Mouse (Mus musculus) G1E (cell line): ENCODE measurements around the gene Cda. TPM values are rescaled to one million over a fixed set of nuclear protein-coding genes. Genes with fewer than 3 reads are reported as not detected.

Experiments
- ATAC-seq: 2 replicates; pipeline ENCODE4 v1.8.0; 2016; ENCODE audit warnings: mild to moderate bottlenecking; ENCODE audit not compliant: insufficient number of reproducible peaks, poor library complexity, low FRiP score, severe bottlenecking; ENCODE audit errors: extremely low read depth
- DNase-seq: peaks from one replicate; pipeline ENCODE4 v3.0.0; 2012; ENCODE audit warnings: low spot score
- H3K27me3 ChIP-seq: 2 replicates; pipeline ENCODE4 v1.6.1; 2012; ENCODE audit warnings: mild to moderate bottlenecking, low read length, inconsistent platforms; ENCODE audit not compliant: insufficient read depth
- H3K36me3 ChIP-seq: replicated peaks from 2 replicates; pipeline ENCODE3; 2012; ENCODE audit warnings: mild to moderate bottlenecking, inconsistent platforms
- H3K4me1 ChIP-seq: 2 replicates; pipeline ENCODE4 v1.6.1; 2012; ENCODE audit warnings: low read depth, low read length, inconsistent platforms, mixed read lengths; ENCODE audit not compliant: insufficient read depth
- H3K4me3 ChIP-seq: 2 replicates; pipeline ENCODE4 v1.5.1; 2012; ENCODE audit warnings: low read depth, mild to moderate bottlenecking, inconsistent platforms, low read length, moderate library complexity, mixed read lengths
- H3K9me3 ChIP-seq: replicated peaks from 2 replicates; pipeline ENCODE4 v1.6.1; 2012; ENCODE audit warnings: inconsistent platforms
- CTCF ChIP-seq: IDR thresholded peaks from 2 replicates; pipeline ENCODE4 v1.5.1; 2012; ENCODE audit warnings: low read depth, low read length, inconsistent platforms, mixed read lengths
- GATA1 ChIP-seq: IDR thresholded peaks from 2 replicates; pipeline ENCODE4 v1.6.1; 2012; ENCODE audit warnings: borderline replicate concordance, low read length, inconsistent platforms, mixed read lengths
- GATA2 ChIP-seq: IDR thresholded peaks from 2 replicates; pipeline ENCODE4 v1.6.1; 2012; ENCODE audit warnings: low read depth, low read length, inconsistent platforms, borderline replicate concordance
- POLR2AphosphoS5 ChIP-seq: IDR thresholded peaks from 2 replicates; pipeline ENCODE4 v1.6.1; 2012; ENCODE audit warnings: low read depth, low read length, inconsistent platforms; ENCODE audit not compliant: insufficient replicate concordance
- TAL1 ChIP-seq: conservative IDR thresholded peaks from 2 replicates; pipeline ENCODE4 v1.6.1; 2012; ENCODE audit warnings: low read depth, low read length, inconsistent platforms, mixed read lengths
- polyA plus RNA-seq: library from polyadenylated mRNA; stranded (reverse); fragments of >175 nt; gene quantifications from 2 replicates; pipeline ENCODE4 v1.2.3, GENCODE M21; 2012
- total RNA-seq, 2 experiments: library from RNA; stranded (forward) in 1 of 2; stranded (reverse) in 1 of 2; fragments of 200-1000 nt in 1 of 2; fragments of >200 nt in 1 of 2; fragmentation: Nextera tagmentation in 1 of 2; gene quantifications; 2 replicates each; pipeline ENCODE4 v1.2.3; 2014 to 2017

Cda gene
- total RNA-seq (2014; fragmentation: Nextera tagmentation) (not detected in 2 replicates), total RNA-seq (2017) (not detected in 2 replicates), polyA plus RNA-seq (not detected in 2 replicates)

DNA sequence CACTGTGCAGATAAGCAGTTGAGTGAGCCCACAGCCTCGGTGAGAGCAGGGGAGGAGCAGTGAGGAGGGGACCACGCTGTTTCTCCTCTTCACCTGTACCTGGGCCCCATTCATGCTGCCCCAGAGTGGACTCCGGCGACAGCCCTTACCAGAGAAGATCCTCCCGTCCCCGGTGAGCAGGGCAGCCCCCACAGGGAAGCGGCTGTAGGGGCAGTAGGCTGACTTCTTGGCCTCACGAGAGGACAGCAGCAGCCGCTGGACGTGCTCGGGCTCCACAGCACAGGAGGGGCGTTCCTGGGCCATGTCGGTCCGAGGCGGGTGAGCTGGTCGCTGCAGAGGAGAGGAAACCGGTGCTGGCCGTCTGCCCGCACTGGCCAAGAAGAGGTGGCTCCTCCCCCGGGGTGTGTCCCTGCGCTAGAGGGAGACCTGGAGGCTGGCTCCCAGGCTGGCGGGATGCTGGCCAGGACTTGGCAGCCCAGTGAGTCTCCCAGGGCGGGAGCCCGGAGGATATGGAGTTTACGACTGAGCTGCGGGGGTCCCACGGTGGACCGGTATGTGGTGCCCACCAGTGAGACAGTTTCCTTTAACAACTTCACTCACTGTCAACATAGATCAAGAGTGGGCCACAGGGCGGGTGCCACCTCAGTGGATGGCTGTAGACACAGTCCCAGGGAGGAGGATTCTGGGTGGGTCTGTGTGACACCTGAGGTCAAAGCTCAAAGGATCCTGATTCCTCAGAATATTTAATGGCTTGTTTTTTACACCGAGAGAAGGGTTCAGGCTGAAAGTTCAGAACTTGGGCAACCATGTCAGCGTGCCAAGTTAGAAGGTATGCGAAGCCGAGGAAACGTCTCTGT is at the start of gene Cda:
TSS of gene Cda (minus strand) at position 352 of the 857 bp plus-strand sequence.
- TF ChIP-seq POLR2AphosphoS5 (no peak), GATA1 (no peak), GATA2 (no peak), TAL1 (no peak), CTCF (no peak)
- DNase-seq (no peak), ATAC-seq (no peak)
- H3K27me3 ChIP-seq, result peaks cover 8% of the 10 kb centered on the region; the same call in 1 of the 2 replicates
- no peaks in the 10 kb centered on the region; the same call in 1 of the 2 replicates for H3K4me1 ChIP-seq
- H3K36me3 ChIP-seq, result no peaks in the 10 kb centered on the region
- H3K9me3 ChIP-seq, result no peaks in the 10 kb centered on the region
- no peak within 1 kb of the TSS for H3K4me3 ChIP-seq

DNA sequence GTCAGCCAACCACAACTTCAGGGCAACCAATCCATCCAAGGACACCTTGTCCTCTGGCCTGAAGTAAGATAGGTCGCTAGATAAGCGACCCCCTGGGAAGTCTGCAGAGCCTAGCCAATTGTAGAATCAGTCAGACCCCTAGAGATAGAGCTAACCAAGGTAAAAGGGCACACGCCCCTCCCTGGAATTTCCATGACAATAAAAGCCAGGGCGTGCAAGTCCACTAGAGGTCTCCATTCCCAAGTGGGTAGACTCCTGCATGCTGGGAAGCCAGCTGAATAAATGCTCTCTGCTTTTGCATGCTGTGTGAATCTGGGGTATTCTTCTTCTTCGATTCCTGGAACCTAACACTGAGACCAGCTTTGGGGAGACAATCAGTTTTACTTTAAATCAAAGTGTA is 48.6 kb upstream of the Cda start:
- ATAC-seq, result no peak
- Histone ChIP-seq H3K4me3 (no peak overlapping the region), H3K36me3 (no peaks in the 10 kb centered on the region), H3K27me3 (no peaks in the 10 kb centered on the region; the same call in 1 of the 2 replicates), H3K4me1 (no peaks in the 10 kb centered on the region), H3K9me3 (no peaks in the 10 kb centered on the region)
- TF ChIP-seq GATA2, result no peak
- TF ChIP-seq TAL1, result no peak
- TF ChIP-seq GATA1, result no peak
- TF ChIP-seq CTCF, result no peak
- TF ChIP-seq POLR2AphosphoS5, result no peak
- no peak for DNase-seq

DNA sequence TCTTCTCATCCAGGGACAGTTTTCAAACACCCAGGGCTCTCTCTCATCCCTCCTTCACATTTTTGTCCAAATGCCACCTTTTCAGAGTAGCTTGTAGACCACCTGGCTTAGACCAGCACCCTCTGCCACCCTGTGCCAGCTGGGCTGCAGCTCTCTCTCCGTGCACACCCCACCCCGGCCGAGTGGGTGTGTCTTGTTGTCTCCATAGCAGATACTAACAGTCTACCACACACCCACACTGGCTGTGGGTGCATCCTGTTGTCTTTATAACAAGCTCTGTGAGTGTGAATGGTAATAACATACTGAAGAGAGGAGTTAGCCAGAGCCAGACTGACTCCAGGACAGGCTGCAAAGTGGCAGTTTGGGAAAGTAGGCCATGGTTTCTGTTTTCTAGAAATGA is 48.2 kb upstream of the Cda start:
- no peaks in the 10 kb centered on the region for H3K4me1 ChIP-seq
- no peak for ATAC-seq
- H3K36me3 ChIP-seq, result no peaks in the 10 kb centered on the region
- TF ChIP-seq CTCF (no peak), POLR2AphosphoS5 (no peak), GATA2 (no peak), TAL1 (no peak)
- DNase-seq, result no peak
- no peak overlapping the region for H3K4me3 ChIP-seq
- H3K27me3 ChIP-seq, result peaks cover 3% of the 10 kb centered on the region; the same call in 1 of the 2 replicates
- H3K9me3 ChIP-seq, result no peaks in the 10 kb centered on the region

DNA sequence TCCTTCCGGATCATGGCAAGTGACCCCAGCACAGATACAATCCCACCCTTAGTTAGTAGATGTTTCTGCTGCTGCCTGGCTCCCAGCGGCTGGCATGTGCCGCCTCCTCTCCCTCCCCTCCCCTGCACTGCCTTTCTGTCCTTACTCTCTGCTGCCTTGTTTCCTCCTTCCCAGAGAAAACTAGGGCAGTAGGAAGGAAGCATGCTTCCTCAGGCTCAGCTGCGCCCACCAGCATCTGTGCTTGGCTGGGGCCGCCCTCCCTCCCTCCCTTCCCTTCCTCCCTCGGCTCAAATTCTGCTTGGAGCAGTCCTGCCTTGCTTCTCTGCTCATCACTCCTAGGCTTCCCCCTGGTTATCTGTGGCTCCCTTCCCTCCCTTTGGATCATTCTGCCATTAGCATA is 46.9 kb upstream of the Cda start:
- no peaks in the 10 kb centered on the region for H3K9me3 ChIP-seq
- no peaks in the 10 kb centered on the region for H3K36me3 ChIP-seq
- no peaks in the 10 kb centered on the region for H3K4me1 ChIP-seq
- no peak overlapping the region for H3K4me3 ChIP-seq
- H3K27me3 ChIP-seq, result peaks cover 5% of the 10 kb centered on the region; the same call in 1 of the 2 replicates
- DNase-seq (no peak), ATAC-seq (no peak)
- no peak for TF ChIP-seq CTCF

DNA sequence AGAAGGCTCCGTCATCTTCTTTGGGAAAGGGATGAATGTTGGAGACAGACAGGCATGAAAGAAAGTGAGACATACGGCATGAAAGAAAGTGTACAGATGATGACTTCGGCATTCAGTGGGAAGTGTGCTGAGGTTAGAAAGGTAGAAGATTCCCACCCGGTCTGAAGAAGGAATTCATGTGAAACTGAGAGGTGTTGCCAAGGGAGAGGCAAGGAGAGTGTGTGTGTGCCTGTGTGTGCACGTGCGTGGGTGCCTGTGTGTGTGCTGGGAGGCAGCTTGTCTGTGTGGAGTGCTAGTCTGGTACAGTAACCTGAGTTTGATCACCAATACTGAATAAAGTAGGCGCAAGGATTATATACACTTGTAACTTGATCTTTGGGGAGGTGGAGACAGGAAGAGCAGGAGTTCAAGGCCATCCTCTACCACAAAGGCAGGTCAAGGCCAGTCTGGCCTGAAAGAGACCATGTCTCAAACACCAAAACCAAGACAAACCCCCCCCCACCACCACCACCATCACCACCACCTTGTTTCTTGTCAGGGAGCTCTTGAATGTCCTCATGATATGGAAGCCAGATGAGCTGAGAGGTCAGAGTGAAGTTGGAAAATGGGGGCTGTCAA is 43.8 kb upstream of the Cda start:
- no peak for TF ChIP-seq POLR2AphosphoS5
- TF ChIP-seq GATA1, result no peak
- TF ChIP-seq TAL1, result no peak
- DNase-seq, result no peak
- Histone ChIP-seq H3K4me1 (no peaks in the 10 kb centered on the region), H3K27me3 (peaks cover 5% of the 10 kb centered on the region; the same call in 1 of the 2 replicates), H3K36me3 (no peaks in the 10 kb centered on the region), H3K9me3 (no peaks in the 10 kb centered on the region), H3K4me3 (no peak overlapping the region)
- no peak for ATAC-seq

DNA sequence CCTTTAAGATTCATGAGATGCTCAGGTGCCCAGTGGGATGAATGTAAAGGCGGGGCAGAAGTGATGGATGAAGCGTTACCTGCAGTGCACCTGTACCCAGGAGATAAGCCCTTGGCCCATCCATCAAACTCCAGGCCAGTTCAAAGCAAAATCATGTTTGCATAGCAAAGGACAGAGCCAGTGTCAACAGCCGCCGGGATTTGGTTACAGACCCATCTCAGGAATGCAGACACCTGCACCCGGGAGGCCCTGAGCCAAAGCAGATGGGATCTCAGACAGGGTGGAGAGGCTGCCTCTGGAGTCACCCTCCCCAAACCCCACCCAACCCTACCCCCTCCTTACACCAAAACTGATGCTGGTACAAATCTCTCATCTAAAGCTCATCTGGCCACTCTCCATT is 43.2 kb upstream of the Cda start:
- Histone ChIP-seq H3K9me3 (no peaks in the 10 kb centered on the region), H3K4me3 (no peak overlapping the region), H3K27me3 (peaks cover 5% of the 10 kb centered on the region; the same call in 1 of the 2 replicates), H3K4me1 (no peaks in the 10 kb centered on the region), H3K36me3 (no peaks in the 10 kb centered on the region)
- DNase-seq (no peak), ATAC-seq (no peak)
- no peak for TF ChIP-seq GATA1
- no peak for TF ChIP-seq GATA2
- TF ChIP-seq POLR2AphosphoS5, result no peak
- no peak for TF ChIP-seq TAL1
- TF ChIP-seq CTCF, result no peak
